Mouse (Mus musculus) intestine, embryonic 16.5 days (tissue): ENCODE results near the gene Tmem141. TPM values are rescaled to one million over a fixed set of nuclear protein-coding genes. Genes with fewer than 3 reads are reported as not detected.

Experiments
- ATAC-seq: fragments of 200-750 bp; cut with Nextera tagmentation; 2 replicates; pipeline ENCODE4 v1.8.0; 2017; ENCODE audit warnings: moderate TSS enrichment, moderate library complexity
- H3K27ac ChIP-seq: fragments of 300-500 bp; sonication (generic); 2 replicates; pipeline ENCODE4 v1.5.1; 2014; ENCODE audit warnings: mild to moderate bottlenecking, low read length
- H3K27me3 ChIP-seq: fragments of 300-500 bp; sonication (generic); replicated peaks from 2 replicates; pipeline ENCODE4 v1.6.1; 2014; ENCODE audit warnings: low read length, control low read depth, mixed read lengths; ENCODE audit not compliant: control insufficient read depth, insufficient read depth
- H3K36me3 ChIP-seq: fragments of 300-500 bp; sonication (generic); 2 replicates; pipeline ENCODE4 v1.6.1; 2014; ENCODE audit warnings: low read length, control low read depth; ENCODE audit not compliant: control insufficient read depth, insufficient read depth
- H3K4me1 ChIP-seq: fragments of 300-500 bp; sonication (generic); 2 replicates; pipeline ENCODE4 v1.6.1; 2014; ENCODE audit warnings: low read length, control low read depth, mixed read lengths; ENCODE audit not compliant: control insufficient read depth, insufficient read depth
- H3K4me2 ChIP-seq: fragments of 300-500 bp; sonication (generic); 2 replicates; pipeline ENCODE4 v1.6.1; 2014; ENCODE audit warnings: low read depth, low read length, control low read depth
- H3K4me3 ChIP-seq: fragments of 300-500 bp; sonication (generic); 2 replicates; pipeline ENCODE4 v1.5.1; 2014; ENCODE audit warnings: mild to moderate bottlenecking, low read length
- H3K9ac ChIP-seq: fragments of 300-500 bp; sonication (generic); 2 replicates; pipeline ENCODE4 v1.6.1; 2014; ENCODE audit warnings: low read depth, low read length
- H3K9me3 ChIP-seq: fragments of 300-500 bp; sonication (generic); 2 replicates; pipeline ENCODE4 v1.6.1; 2016; ENCODE audit warnings: low read length, control low read depth; ENCODE audit not compliant: control insufficient read depth
- WGBS: fragments of 180-500 bp; shearing (Covaris S2); extraction: QIAGEN DNeasy Blood & Tissue Kit; methylation state at CpG from one replicate; pipeline ENCODE4 v1.1.7; 2014; 5-methylcytosine and 5-hydroxymethylcytosine counted together
- polyA plus RNA-seq: library from polyadenylated mRNA; unstranded; fragments of >200 nt; fragmentation: Nextera tagmentation; extraction: Ambion mirVana; gene quantifications from 2 replicates; pipeline ENCODE4 v1.2.1, GENCODE M21; 2015

Tmem141 gene
- polyA plus RNA-seq, 1 experiment from 2014 or later, result 26.6 TPM

- Histone ChIP-seq H3K9ac (no peak overlapping the region), H3K4me1 (no peaks in the 10 kb centered on the region), H3K4me3 (no peak overlapping the region), H3K27me3 (no peaks in the 10 kb centered on the region), H3K36me3 (no peaks in the 10 kb centered on the region), H3K27ac (no peak overlapping the region), H3K4me2 (no peak overlapping the region), H3K9me3 (no peaks in the 10 kb centered on the region)
- no peak for ATAC-seq
- 79% methylated on average over 1 of the region's 1 CpGs for WGBS
These were observed 32.7 kb upstream of the Tmem141 start for GRCm38 (mm10) chr2:25654502-25654901.

GRCm38 (mm10) chr2:25652902-25653301, 31.1 kb upstream of the Tmem141 start, which contains the start of gene Lcn8:
Gene Lcn8, plus strand, starts transcription at chr2:25653120.
- Histone ChIP-seq H3K36me3 (no peaks in the 10 kb centered on the region), H3K4me3 (no peak within 1 kb of the TSS), H3K9ac (no peak within 1 kb of the TSS), H3K27ac (no peak within 1 kb of the TSS), H3K9me3 (no peaks in the 10 kb centered on the region), H3K4me2 (no peak within 1 kb of the TSS), H3K4me1 (no peaks in the 10 kb centered on the region), H3K27me3 (no peaks in the 10 kb centered on the region)
- no peak for ATAC-seq
- WGBS, result 83% methylated on average over 2 of the region's 2 CpGs

GRCm38 (mm10) chr2:25639890-25640289, 18.1 kb upstream of the Tmem141 start:
- Histone ChIP-seq H3K27ac (no peak overlapping the region), H3K4me1 (no peaks in the 10 kb centered on the region), H3K9ac (no peak overlapping the region), H3K36me3 (no peaks in the 10 kb centered on the region), H3K4me3 (no peak overlapping the region), H3K9me3 (no peaks in the 10 kb centered on the region), H3K4me2 (no peak overlapping the region), H3K27me3 (no peaks in the 10 kb centered on the region)
- WGBS, result 18% methylated on average over 6 of the region's 6 CpGs
- no peak for ATAC-seq

GRCm38 (mm10) chr2:25634046-25634445, 12.2 kb upstream of the Tmem141 start:
- Histone ChIP-seq H3K27me3 (no peaks in the 10 kb centered on the region), H3K27ac (no peak overlapping the region), H3K4me1 (no peaks in the 10 kb centered on the region), H3K9ac (no peak overlapping the region), H3K36me3 (no peaks in the 10 kb centered on the region), H3K4me2 (no peak overlapping the region), H3K4me3 (no peak overlapping the region), H3K9me3 (no peaks in the 10 kb centered on the region)
- ATAC-seq, result no peak
- 58% methylated on average over 1 of the region's 1 CpGs for WGBS

GRCm38 (mm10) chr2:25633616-25634015, 11.8 kb upstream of the Tmem141 start:
- H3K27me3 ChIP-seq, result no peaks in the 10 kb centered on the region
- 87% methylated on average over 3 of the region's 3 CpGs for WGBS
- no peaks in the 10 kb centered on the region for H3K4me1 ChIP-seq
- no peak overlapping the region for H3K4me3 ChIP-seq
- no peak overlapping the region for H3K27ac ChIP-seq
- no peaks in the 10 kb centered on the region for H3K36me3 ChIP-seq
- H3K4me2 ChIP-seq, result no peak overlapping the region
- no peaks in the 10 kb centered on the region for H3K9me3 ChIP-seq
- no peak overlapping the region for H3K9ac ChIP-seq
- ATAC-seq, result no peak

- no peaks in the 10 kb centered on the region for H3K4me1 ChIP-seq
- 48% methylated on average over 4 of the region's 4 CpGs for WGBS
- ATAC-seq, result no peak
- H3K9ac ChIP-seq, result no peak overlapping the region
- H3K36me3 ChIP-seq, result no peaks in the 10 kb centered on the region
- no peak overlapping the region for H3K4me2 ChIP-seq
- no peaks in the 10 kb centered on the region for H3K27me3 ChIP-seq
- H3K27ac ChIP-seq, result no peak overlapping the region
- no peaks in the 10 kb centered on the region for H3K9me3 ChIP-seq
- H3K4me3 ChIP-seq, result no peak overlapping the region
These were observed 6.9 kb upstream of the Tmem141 start for GRCm38 (mm10) chr2:25628738-25629137.

GRCm38 (mm10) chr2:25627811-25628210, 6.0 kb upstream of the Tmem141 start, which contains the start of gene Fcna:
Gene Fcna, minus strand, starts transcription at chr2:25628030.
- Histone ChIP-seq H3K9me3 (no peaks in the 10 kb centered on the region), H3K27ac (no peak within 1 kb of the TSS), H3K4me1 (no peaks in the 10 kb centered on the region), H3K36me3 (no peaks in the 10 kb centered on the region), H3K27me3 (no peaks in the 10 kb centered on the region), H3K4me3 (no peak within 1 kb of the TSS), H3K4me2 (no peak within 1 kb of the TSS), H3K9ac (no peak within 1 kb of the TSS)
- WGBS, result 71% methylated on average over 6 of the region's 6 CpGs
- ATAC-seq, result no peak

GRCm38 (mm10) chr2:25625986-25626385, 4.2 kb upstream of the Tmem141 start:
- Histone ChIP-seq H3K27ac (no peak overlapping the region), H3K27me3 (no peaks in the 10 kb centered on the region), H3K4me2 (no peak overlapping the region), H3K4me1 (no peaks in the 10 kb centered on the region), H3K4me3 (no peak overlapping the region), H3K9me3 (no peaks in the 10 kb centered on the region), H3K9ac (no peak overlapping the region), H3K36me3 (no peaks in the 10 kb centered on the region)
- 58% methylated on average over 5 of the region's 5 CpGs for WGBS
- no peak for ATAC-seq

- H3K4me1 ChIP-seq, result peaks cover 6% of the 10 kb centered on the region; the same call in 1 of the 2 replicates
- no peak overlapping the region for H3K9ac ChIP-seq
- H3K27me3 ChIP-seq, result peaks cover 12% of the 10 kb centered on the region; the same call in 1 of the 2 replicates
- 83% methylated on average over 4 of the region's 4 CpGs for WGBS
- no peak for ATAC-seq
- H3K9me3 ChIP-seq, result no peaks in the 10 kb centered on the region
- peak overlapping the region; percentile 90; the same call in 1 of the 2 replicates for H3K4me2 ChIP-seq
- H3K4me3 ChIP-seq, result 0 out of 2 replicates have a peak overlapping the region, but pooled peaks have one; percentile 66
- no peak overlapping the region for H3K27ac ChIP-seq
- H3K36me3 ChIP-seq, result no peaks in the 10 kb centered on the region
These were observed 965 bp downstream of the Tmem141 start for GRCm38 (mm10) chr2:25620852-25621228.

GRCm38 (mm10) chr2:25620386-25620785, 1.4 kb downstream of the Tmem141 start:
- Histone ChIP-seq H3K4me2 (no peak overlapping the region), H3K4me1 (peaks cover 7% of the 10 kb centered on the region; the same call in 1 of the 2 replicates), H3K9me3 (no peaks in the 10 kb centered on the region), H3K27ac (no peak overlapping the region), H3K27me3 (peaks cover 17% of the 10 kb centered on the region; the same call in 1 of the 2 replicates), H3K4me3 (no peak overlapping the region), H3K36me3 (no peaks in the 10 kb centered on the region), H3K9ac (no peak overlapping the region)
- ATAC-seq, result no peak
- WGBS, result 82% methylated on average over 6 of the region's 6 CpGs
